Mouse (Mus musculus) hindbrain, embryonic 10.5 days (tissue): Measurements from ENCODE around the gene Trpv5. TPM values are rescaled to one million over a fixed set of nuclear protein-coding genes. Genes with fewer than 3 reads are reported as not detected.
A peak's percentile ranks its signal among the peaks of the same experiment; 100 is the strongest.

ENCODE experiments used
- DNase-seq: peaks from one replicate; pipeline ENCODE4 v3.0.0-alpha.2; 2017; ENCODE audit warnings: low spot score
- H3K27ac ChIP-seq: fragments of 300-500 bp; sonication (generic); 2 replicates; pipeline ENCODE4 v1.5.1; 2016; ENCODE audit warnings: mild to moderate bottlenecking, moderate library complexity
- H3K27me3 ChIP-seq: fragments of 300-500 bp; sonication (generic); 2 replicates; pipeline ENCODE4 v1.6.1; 2016; ENCODE audit warnings: mild to moderate bottlenecking; ENCODE audit not compliant: poor library complexity, insufficient read depth, severe bottlenecking
- H3K36me3 ChIP-seq: fragments of 300-500 bp; sonication (generic); 2 replicates; pipeline ENCODE4 v1.6.1; 2016; ENCODE audit warnings: mild to moderate bottlenecking, moderate library complexity
- H3K4me1 ChIP-seq: fragments of 300-500 bp; sonication (generic); replicated peaks from 2 replicates; pipeline ENCODE4 v1.6.1; 2016; ENCODE audit warnings: mild to moderate bottlenecking
- H3K4me3 ChIP-seq: fragments of 300-500 bp; sonication (generic); 2 replicates; pipeline ENCODE4 v1.5.1; 2016; ENCODE audit warnings: mild to moderate bottlenecking, moderate library complexity
- H3K9me3 ChIP-seq: fragments of 300-500 bp; sonication (generic); 2 replicates; pipeline ENCODE4 v1.6.1; 2016; ENCODE audit warnings: mild to moderate bottlenecking, moderate library complexity
- WGBS: fragments of 180-500 bp; shearing (Covaris S2); methylation state at CpG from one replicate; pipeline ENCODE4 v1.1.7; 2016; 5-methylcytosine and 5-hydroxymethylcytosine counted together
- polyA plus RNA-seq: library from polyadenylated mRNA; unstranded; fragments of >200 nt; fragmentation: Nextera tagmentation; extraction: Ambion mirVana; gene quantifications from 2 replicates; pipeline ENCODE4 v1.2.1, GENCODE M21; 2016

Gene Trpv5
- polyA plus RNA-seq, 1 experiment from 2014 or later: not detected

DNA sequence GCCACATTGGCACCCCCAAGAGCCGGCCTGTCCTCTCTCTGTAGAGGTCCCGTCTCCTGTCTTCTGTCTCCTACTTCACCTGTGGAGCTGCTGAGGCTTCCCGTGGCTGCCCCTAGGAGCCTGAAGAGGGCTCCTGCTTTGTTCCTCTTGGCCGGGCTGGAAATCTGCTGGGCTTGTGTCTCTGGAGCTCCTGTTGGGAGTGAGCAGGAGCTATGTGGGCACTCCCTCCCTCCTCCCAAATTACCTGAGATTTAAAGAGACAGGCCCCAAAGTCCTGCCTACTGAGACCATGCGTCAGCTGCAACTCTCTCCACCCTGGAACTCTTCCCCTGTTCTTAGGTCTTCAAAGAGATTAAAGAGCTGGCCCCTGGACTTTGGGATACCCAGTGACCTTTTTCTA, 44.4 kb downstream of the Trpv5 start, which contains the start of gene Trpv6:
TSS of gene Trpv6 (minus strand) at position 228 of the 400 bp plus-strand sequence.
- no peaks in the 10 kb centered on the region for H3K27me3 ChIP-seq
- 23% methylated on average over 5 of the region's 5 CpGs for WGBS
- H3K4me3 ChIP-seq: no peak within 1 kb of the TSS
- no peak for DNase-seq
- H3K36me3 ChIP-seq: no peaks in the 10 kb centered on the region
- no peak within 1 kb of the TSS for H3K27ac ChIP-seq
- no peaks in the 10 kb centered on the region for H3K9me3 ChIP-seq
- H3K4me1 ChIP-seq: 0 out of 2 replicates have a peak, but pooled peaks cover 8% of the 10 kb centered on the region

- Histone ChIP-seq H3K36me3 (no peaks in the 10 kb centered on the region), H3K9me3 (no peaks in the 10 kb centered on the region), H3K27ac (no peak overlapping the region), H3K4me1 (0 out of 2 replicates have a peak, but pooled peaks cover 8% of the 10 kb centered on the region), H3K27me3 (no peaks in the 10 kb centered on the region), H3K4me3 (no peak overlapping the region)
- 61% methylated on average over 1 of the region's 1 CpGs for WGBS
- DNase-seq: no peak
Measured at GRCm38 (mm10) chr6:41635211-41635610, 45.4 kb downstream of the Trpv5 start.

GRCm38 (mm10) chr6:41631549-41631948, 49.0 kb downstream of the Trpv5 start:
- Histone ChIP-seq H3K27ac (no peak overlapping the region), H3K27me3 (no peaks in the 10 kb centered on the region), H3K36me3 (no peaks in the 10 kb centered on the region), H3K4me3 (no peak overlapping the region), H3K9me3 (no peaks in the 10 kb centered on the region), H3K4me1 (0 out of 2 replicates have a peak, but pooled peaks cover 8% of the 10 kb centered on the region)
- 87% methylated on average over 4 of the region's 4 CpGs for whole genome bisulfite sequencing
- DNase-seq: no peak

DNA sequence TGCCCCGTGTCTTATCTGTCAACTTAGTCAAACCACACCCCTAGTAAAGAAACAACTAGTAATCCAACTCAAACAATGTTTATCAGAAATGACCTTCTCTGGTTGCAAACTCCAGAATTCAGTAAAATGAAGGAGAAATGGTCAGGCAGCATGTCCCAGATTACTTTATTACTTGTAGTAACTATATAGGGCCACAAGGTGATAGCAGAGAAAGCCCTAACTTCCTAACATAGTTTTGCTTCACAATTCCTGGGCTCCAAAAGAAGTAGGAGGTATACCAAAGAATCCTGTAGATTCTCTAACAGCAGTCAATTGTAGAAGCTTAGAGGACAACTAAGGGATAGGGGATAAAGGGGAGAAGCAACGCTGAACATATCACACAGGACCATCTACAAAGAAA, 49.8 kb downstream of the Trpv5 start:
- H3K4me3 ChIP-seq: no peak overlapping the region
- no peak for DNase-seq
- H3K4me1 ChIP-seq: 0 out of 2 replicates have a peak, but pooled peaks cover 4% of the 10 kb centered on the region
- no peaks in the 10 kb centered on the region for H3K36me3 ChIP-seq
- H3K27me3 ChIP-seq: no peaks in the 10 kb centered on the region
- WGBS: 81% methylated on average over 2 of the region's 2 CpGs
- H3K9me3 ChIP-seq: no peaks in the 10 kb centered on the region
- no peak overlapping the region for H3K27ac ChIP-seq

DNA sequence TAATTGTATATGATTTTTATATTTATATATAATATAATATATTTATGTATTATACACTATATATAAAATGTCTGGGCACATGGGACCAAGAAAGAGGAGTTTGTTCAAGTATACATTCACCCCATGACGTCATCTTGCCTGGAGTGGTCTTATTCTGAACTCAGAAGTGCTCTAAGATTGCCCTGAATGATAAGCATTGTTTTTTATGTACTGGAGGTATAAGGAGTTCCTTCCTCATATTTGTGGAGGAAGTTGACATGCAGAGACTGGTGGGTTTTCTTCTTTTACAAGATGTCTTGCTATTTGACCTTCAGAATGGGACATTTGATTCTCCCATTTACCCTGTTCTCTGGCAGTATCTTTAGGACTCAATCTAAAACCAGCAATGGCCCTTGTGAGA, 52.4 kb downstream of the Trpv5 start:
- no peaks in the 10 kb centered on the region for H3K27me3 ChIP-seq
- H3K4me1 ChIP-seq: no peaks in the 10 kb centered on the region
- H3K9me3 ChIP-seq: no peaks in the 10 kb centered on the region
- H3K4me3 ChIP-seq: no peak overlapping the region
- WGBS: 80% methylated on average over 1 of the region's 1 CpGs
- no peak for DNase-seq
- H3K27ac ChIP-seq: no peak overlapping the region
- H3K36me3 ChIP-seq: no peaks in the 10 kb centered on the region

GRCm38 (mm10) chr6:41622661-41623060, 57.9 kb downstream of the Trpv5 start:
- Histone ChIP-seq H3K4me1 (no peaks in the 10 kb centered on the region), H3K36me3 (peaks cover 22% of the 10 kb centered on the region; the same call in 1 of the 2 replicates), H3K27me3 (no peaks in the 10 kb centered on the region), H3K27ac (no peak overlapping the region), H3K9me3 (no peaks in the 10 kb centered on the region), H3K4me3 (no peak overlapping the region)
- 63% methylated on average over 9 of the region's 9 CpGs for WGBS
- DNase-seq: no peak

DNA sequence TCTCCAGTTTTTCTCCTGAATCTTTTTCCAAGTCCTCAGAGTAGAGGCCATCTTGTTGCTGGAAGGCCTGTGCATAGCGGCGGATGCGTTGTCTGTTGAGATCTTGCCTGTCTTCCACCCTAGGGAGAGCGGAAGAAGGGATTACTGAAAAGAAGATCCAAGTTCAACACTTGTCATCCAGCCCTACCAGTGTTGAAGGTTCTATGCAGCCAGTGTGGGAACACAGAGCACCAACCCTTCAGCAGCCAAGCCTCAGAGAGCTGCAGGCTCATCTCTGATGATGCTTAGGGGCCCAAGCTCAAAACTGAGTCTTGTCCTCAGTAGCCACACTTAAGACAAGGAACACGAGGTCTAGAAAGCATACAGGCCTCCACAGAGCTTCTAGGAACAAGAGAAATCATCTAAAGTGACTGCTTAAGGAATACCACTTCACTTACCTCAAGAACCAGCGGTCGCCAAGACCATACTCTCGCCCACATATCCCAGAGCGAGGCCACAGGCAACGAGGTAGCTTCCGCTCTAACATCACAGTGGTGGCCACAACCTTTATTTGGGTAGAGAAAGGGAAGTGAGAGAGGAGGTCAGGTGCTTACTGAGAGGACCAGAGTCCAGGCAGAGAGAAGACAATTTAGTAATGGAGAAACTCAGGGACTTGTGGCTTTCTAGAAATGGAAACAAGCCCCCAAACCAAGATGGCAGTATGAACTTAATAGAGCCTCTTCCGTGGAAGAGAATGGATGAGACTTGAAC, 59.2 kb downstream of the Trpv5 start:
- WGBS: 93% methylated on average over 12 of the region's 12 CpGs

GRCm38 (mm10) chr6:41620173-41620798, 60.3 kb downstream of the Trpv5 start:
- H3K9me3 ChIP-seq: no peaks in the 10 kb centered on the region
- no peaks in the 10 kb centered on the region for H3K4me1 ChIP-seq
- H3K27me3 ChIP-seq: no peaks in the 10 kb centered on the region
- WGBS: 90% methylated on average over 9 of the region's 9 CpGs
- H3K27ac ChIP-seq: no peak overlapping the region
- no peak for DNase-seq
- peaks cover 35% of the 10 kb centered on the region; the same call in 1 of the 2 replicates for H3K36me3 ChIP-seq
- no peak overlapping the region for H3K4me3 ChIP-seq

More for the DNA sequence above, 59.2 kb downstream of the Trpv5 start:
- H3K36me3 ChIP-seq: peaks cover 32% of the 10 kb centered on the region; the same call in 1 of the 2 replicates
- H3K27me3 ChIP-seq: no peaks in the 10 kb centered on the region
- no peak overlapping the region for H3K27ac ChIP-seq
- H3K4me3 ChIP-seq: no peak overlapping the region
- no peak for DNase-seq
- H3K4me1 ChIP-seq: no peaks in the 10 kb centered on the region
- no peaks in the 10 kb centered on the region for H3K9me3 ChIP-seq

DNA sequence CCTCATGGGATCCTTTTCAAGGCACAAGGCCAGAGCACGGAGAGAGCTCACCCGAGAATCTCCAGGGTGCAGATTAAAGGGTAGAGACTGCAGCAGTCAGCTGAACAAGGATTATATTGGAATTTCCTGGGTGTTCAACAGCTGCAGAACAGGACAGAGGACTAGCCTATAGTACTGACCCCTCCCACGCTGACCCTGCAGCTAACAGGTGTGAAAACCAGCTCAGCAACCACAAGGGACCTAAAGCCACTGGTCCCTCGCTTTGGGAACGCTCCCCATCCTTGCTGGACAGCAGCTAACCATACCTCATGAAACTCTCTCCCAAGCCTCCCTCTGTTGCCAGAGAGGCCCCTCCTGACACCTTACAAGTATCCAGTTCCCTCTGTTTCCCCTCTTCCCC, 72.9 kb downstream of the Trpv5 start:
- DNase-seq: no peak
- no peak overlapping the region for H3K27ac ChIP-seq
- 61% methylated on average over 5 of the region's 5 CpGs for WGBS

GRCm38 (mm10) chr6:41606214-41606613, 74.4 kb downstream of the Trpv5 start:
- DNase-seq: no peak
- peak overlapping the region; percentile 95 for H3K27ac ChIP-seq
- peaks cover 12% of the 10 kb centered on the region for H3K4me1 ChIP-seq
- no peaks in the 10 kb centered on the region for H3K36me3 ChIP-seq
- H3K4me3 ChIP-seq: peak overlapping the region; percentile 73
- H3K27me3 ChIP-seq: peaks cover 9% of the 10 kb centered on the region
- 2% methylated on average over 4 of the region's 4 CpGs for WGBS
- no peaks in the 10 kb centered on the region for H3K9me3 ChIP-seq

More for the DNA sequence above, 72.9 kb downstream of the Trpv5 start:
- Histone ChIP-seq H3K36me3 (no peaks in the 10 kb centered on the region), H3K4me1 (peaks cover 12% of the 10 kb centered on the region), H3K27me3 (peaks cover 9% of the 10 kb centered on the region), H3K4me3 (no peak overlapping the region), H3K9me3 (no peaks in the 10 kb centered on the region)

- H3K36me3 ChIP-seq: no peaks in the 10 kb centered on the region
- H3K27me3 ChIP-seq: peaks cover 9% of the 10 kb centered on the region
- peaks cover 12% of the 10 kb centered on the region for H3K4me1 ChIP-seq
- 0% methylated on average over 7 of the region's 7 CpGs for WGBS
- peak overlapping the region; percentile 73 for H3K4me3 ChIP-seq
- peak overlapping the region; percentile 95 for H3K27ac ChIP-seq
- DNase-seq: no peak
- H3K9me3 ChIP-seq: no peaks in the 10 kb centered on the region
Measured at GRCm38 (mm10) chr6:41605794-41606104, 74.8 kb downstream of the Trpv5 start.

DNA sequence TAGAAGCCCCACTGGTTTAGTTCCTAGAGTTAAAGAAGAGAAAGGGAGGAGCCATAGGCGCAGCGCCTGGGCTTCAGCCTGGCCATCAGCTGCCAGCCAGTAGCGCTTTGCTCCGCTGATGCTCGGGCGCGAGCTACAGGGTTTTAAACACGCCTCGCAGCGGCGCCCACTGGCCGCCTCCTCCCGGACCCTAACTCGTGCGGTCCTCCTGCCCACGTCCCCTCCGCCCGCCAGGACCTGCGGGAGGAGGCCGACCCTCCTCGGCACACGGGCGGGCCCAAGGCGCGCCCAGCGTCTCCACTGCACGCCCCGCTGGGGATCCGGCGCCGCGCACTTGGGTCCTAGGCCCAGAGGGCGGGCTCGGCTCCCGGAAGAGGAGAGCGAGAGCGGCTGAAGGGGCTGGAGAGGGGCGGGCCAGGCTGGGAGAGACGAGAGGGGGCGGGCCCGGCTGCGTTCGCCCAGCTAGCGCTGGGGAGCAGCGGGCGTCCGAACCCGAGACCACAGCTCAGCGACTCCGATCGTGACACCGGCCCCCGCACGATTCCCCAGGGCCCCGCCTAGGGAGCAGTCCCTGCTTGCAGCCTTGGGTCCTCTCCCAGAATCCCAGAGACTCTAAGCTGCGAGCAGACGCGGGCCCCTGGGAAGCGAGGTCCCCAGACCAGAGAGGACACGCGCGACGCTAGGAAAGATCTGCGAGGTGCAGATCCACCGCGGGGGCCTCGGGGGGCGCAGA, 75.3 kb downstream of the Trpv5 start, which contains the start of gene Ephb6:
TSS of gene Ephb6 (plus strand) at position 422 of the 733 bp plus-strand sequence.
- under 1% methylated on average over 68 of the region's 68 CpGs for WGBS
- peak within 1 kb of the TSS; percentile 95 for H3K27ac ChIP-seq
- peak within 1 kb of the TSS; percentile 73 for H3K4me3 ChIP-seq

More for the DNA sequence above, 75.3 kb downstream of the Trpv5 start, which contains the start of gene Ephb6:
- H3K9me3 ChIP-seq: no peaks in the 10 kb centered on the region
- no peaks in the 10 kb centered on the region for H3K36me3 ChIP-seq
- peaks cover 12% of the 10 kb centered on the region for H3K4me1 ChIP-seq
- peak; percentile 88 for DNase-seq
- H3K27me3 ChIP-seq: peaks cover 9% of the 10 kb centered on the region
